Mouse (Mus musculus): ENCODE data around the gene Slamf6. TPM values are rescaled to one million over a fixed set of nuclear protein-coding genes. Genes with fewer than 3 reads are reported as not detected.

Gene Slamf6
- polyA plus RNA-seq, 1 experiment from 2014 or later: not detected

DNA sequence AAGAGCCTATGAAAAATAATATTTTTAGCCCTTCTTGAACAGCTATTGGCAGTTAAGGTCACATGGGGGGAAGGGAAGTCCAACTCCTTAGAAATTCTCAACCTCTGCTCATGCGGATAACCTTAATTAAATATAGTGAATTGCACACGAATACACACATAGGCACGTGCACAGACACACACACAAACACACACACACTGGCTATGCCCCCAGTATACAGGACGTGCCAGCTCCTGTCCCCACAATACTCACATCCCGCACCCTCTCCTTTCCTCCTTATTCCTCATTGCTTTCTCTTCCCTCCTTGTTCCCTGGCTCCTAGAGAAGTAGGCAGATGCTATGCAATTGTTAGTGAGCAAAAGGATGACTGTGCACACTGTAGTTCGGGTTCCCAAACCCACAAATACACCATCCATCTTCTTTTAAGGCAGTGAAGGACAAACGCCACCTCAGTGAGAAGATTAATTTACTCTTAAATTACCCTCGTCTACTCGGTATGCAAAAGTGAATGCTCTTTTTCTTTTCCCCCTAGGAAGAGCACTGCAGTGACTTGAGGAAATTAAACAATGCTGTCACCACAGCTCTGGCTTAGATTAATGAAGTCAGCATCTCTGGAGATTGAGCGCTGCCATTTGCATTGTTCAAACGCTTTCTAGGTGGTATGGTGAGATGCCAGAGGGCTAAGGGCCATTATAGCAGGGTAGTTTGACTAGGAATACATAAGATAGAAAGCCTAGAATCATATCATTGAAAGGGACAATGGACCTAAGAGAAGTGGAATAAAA is 31.0 kb downstream of the Slamf6 start:
- Histone ChIP-seq H3K36me3 (ENCODE audit: control insufficient read depth, insufficient read depth, low read length) (no peaks in the 10 kb centered on the region), H3K4me1 (ENCODE audit: control insufficient read depth, insufficient read depth, low read length) (no peaks in the 10 kb centered on the region), H3K27me3 (ENCODE audit: control insufficient read depth, insufficient read depth, low read length) (no peaks in the 10 kb centered on the region), H3K4me2 (no peak overlapping the region), H3K27ac (ENCODE audit: low read depth, low read length) (no peak overlapping the region), H3K9me3 (ENCODE audit: control insufficient read depth, low read length) (no peaks in the 10 kb centered on the region), H3K9ac (ENCODE audit: low read length) (no peak overlapping the region), H3K4me3 (ENCODE audit: low read depth, low read length) (no peak overlapping the region)
- 83% methylated on average over 11 of the region's 11 CpGs for WGBS
- peak; percentile 72 for DNase-seq (ENCODE audit: low spot score, missing footprints)
- ATAC-seq (ENCODE audit: low FRiP score): no peak

DNA sequence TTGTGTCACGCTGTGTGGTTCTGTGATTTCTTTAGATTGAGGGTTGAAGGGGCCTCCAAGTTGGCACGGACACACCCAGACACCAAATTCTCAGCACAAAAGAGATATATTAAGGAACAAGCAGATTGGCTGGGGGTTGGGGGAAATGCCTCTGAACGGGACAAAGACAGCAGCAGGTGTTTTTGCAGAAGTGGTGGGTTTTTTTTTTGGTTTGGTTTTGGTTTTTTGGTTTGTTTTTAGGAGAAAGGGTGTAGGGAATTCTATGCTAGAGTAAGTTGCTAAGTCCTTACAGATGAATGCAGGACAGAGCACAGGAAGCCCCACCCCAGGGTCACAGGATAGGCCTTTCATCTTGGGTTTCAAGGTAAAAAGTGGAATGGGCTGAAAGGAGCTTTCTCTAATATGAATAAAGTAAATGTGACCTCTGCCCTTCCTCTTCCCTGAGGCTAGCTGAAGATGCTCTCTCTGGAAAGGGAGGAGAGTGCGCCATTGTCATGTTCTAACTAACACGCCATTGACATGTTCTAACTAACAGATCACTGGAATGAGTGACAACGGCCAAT is 31.7 kb downstream of the Slamf6 start:
- H3K9me3 ChIP-seq (ENCODE audit: control insufficient read depth, low read length): no peaks in the 10 kb centered on the region
- 78% methylated on average over 6 of the region's 6 CpGs for WGBS
- no peak for ATAC-seq (ENCODE audit: low FRiP score)
- H3K9ac ChIP-seq (ENCODE audit: low read length): no peak overlapping the region
- DNase-seq (ENCODE audit: low spot score, missing footprints): peak; percentile 45
- no peak overlapping the region for H3K27ac ChIP-seq (ENCODE audit: low read depth, low read length)
- no peaks in the 10 kb centered on the region for H3K27me3 ChIP-seq (ENCODE audit: control insufficient read depth, insufficient read depth, low read length)
- H3K4me2 ChIP-seq: no peak overlapping the region
- H3K4me1 ChIP-seq (ENCODE audit: control insufficient read depth, insufficient read depth, low read length): no peaks in the 10 kb centered on the region
- no peak overlapping the region for H3K4me3 ChIP-seq (ENCODE audit: low read depth, low read length)
- no peaks in the 10 kb centered on the region for H3K36me3 ChIP-seq (ENCODE audit: control insufficient read depth, insufficient read depth, low read length)

DNA sequence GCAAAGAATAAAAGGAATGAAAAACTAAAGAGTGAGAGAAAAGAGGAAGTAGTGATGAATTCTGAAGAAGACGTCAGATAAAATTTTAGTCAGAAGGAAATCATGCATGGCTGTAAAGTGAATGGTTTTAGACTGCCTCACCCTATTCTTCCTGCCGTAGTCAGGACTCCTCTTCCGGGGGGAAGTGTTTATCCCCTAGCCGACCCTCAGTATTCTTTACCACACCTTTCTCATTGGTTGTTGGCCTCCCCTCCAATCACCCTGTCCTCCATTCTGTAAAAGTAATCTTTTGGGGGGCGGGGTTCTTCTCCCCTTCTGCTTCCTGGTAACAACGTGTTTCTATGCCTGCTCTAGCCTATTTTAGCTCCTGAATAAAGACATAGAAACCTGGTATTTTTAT is 37.8 kb downstream of the Slamf6 start:
- H3K9ac ChIP-seq (ENCODE audit: low read length): no peak overlapping the region
- no peaks in the 10 kb centered on the region for H3K36me3 ChIP-seq (ENCODE audit: control insufficient read depth, insufficient read depth, low read length)
- H3K9me3 ChIP-seq (ENCODE audit: control insufficient read depth, low read length): no peaks in the 10 kb centered on the region
- no peaks in the 10 kb centered on the region for H3K27me3 ChIP-seq (ENCODE audit: control insufficient read depth, insufficient read depth, low read length)
- ATAC-seq (ENCODE audit: low FRiP score) (no peak), DNase-seq (ENCODE audit: low spot score, missing footprints) (no peak)
- no peak overlapping the region for H3K27ac ChIP-seq (ENCODE audit: low read depth, low read length)
- 76% methylated on average over 6 of the region's 6 CpGs for WGBS
- no peaks in the 10 kb centered on the region for H3K4me1 ChIP-seq (ENCODE audit: control insufficient read depth, insufficient read depth, low read length)
- no peak overlapping the region for H3K4me3 ChIP-seq (ENCODE audit: low read depth, low read length)
- H3K4me2 ChIP-seq: no peak overlapping the region

DNA sequence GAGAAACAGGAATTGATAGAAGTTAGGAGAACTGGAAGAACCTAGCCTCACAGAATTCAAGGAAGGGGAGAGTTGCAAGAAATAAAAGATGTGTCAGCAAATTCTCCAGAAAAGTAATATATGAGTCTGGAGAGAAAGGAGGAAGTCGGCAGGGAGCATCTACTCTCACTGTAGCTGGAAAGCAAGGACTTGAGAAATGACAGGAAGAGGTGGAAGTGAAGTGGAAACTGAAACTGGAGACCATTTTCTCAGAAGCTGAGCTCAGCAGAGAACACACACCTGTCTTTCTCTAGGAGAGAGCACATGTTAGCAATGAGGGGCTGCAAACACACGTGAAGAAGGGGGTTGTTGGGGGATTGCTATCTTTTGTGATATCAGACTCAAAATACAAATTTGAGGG is 40.1 kb downstream of the Slamf6 start:
- Histone ChIP-seq H3K27me3 (ENCODE audit: control insufficient read depth, insufficient read depth, low read length) (no peaks in the 10 kb centered on the region), H3K27ac (ENCODE audit: low read depth, low read length) (no peak overlapping the region), H3K4me3 (ENCODE audit: low read depth, low read length) (no peak overlapping the region), H3K9me3 (ENCODE audit: control insufficient read depth, low read length) (no peaks in the 10 kb centered on the region), H3K9ac (ENCODE audit: low read length) (no peak overlapping the region), H3K36me3 (ENCODE audit: control insufficient read depth, insufficient read depth, low read length) (no peaks in the 10 kb centered on the region), H3K4me1 (ENCODE audit: control insufficient read depth, insufficient read depth, low read length) (no peaks in the 10 kb centered on the region), H3K4me2 (no peak overlapping the region)
- ATAC-seq (ENCODE audit: low FRiP score) (no peak), DNase-seq (ENCODE audit: low spot score, missing footprints) (no peak)
- WGBS: 89% methylated on average over 2 of the region's 2 CpGs

DNA sequence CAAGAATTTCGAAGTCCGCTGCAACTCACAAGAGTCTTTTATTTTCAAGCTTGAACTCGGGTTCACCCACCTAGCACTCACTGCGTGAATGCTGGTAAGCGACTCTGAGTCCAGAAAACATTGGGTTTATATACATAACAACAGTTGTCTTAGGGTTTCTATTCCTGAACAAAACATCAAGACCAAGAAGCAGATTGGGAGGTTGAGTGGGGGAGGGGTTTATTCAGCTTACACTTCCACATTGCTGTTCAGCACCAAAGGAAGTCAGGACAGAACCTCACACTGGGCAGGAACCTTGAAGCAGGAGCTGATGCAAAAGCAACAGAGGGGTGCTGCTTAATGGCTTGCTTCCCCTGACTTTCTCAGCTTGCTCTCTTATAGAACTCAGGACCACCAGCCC is 43.4 kb downstream of the Slamf6 start:
- WGBS: 91% methylated on average over 5 of the region's 5 CpGs
- no peaks in the 10 kb centered on the region for H3K36me3 ChIP-seq (ENCODE audit: control insufficient read depth, insufficient read depth, low read length)
- DNase-seq (ENCODE audit: low spot score, missing footprints): peak; percentile 47
- no peak for ATAC-seq (ENCODE audit: low FRiP score)
- H3K4me1 ChIP-seq (ENCODE audit: control insufficient read depth, insufficient read depth, low read length): no peaks in the 10 kb centered on the region
- H3K4me3 ChIP-seq (ENCODE audit: low read depth, low read length): no peak overlapping the region
- no peak overlapping the region for H3K4me2 ChIP-seq
- no peaks in the 10 kb centered on the region for H3K9me3 ChIP-seq (ENCODE audit: control insufficient read depth, low read length)
- no peaks in the 10 kb centered on the region for H3K27me3 ChIP-seq (ENCODE audit: control insufficient read depth, insufficient read depth, low read length)
- no peak overlapping the region for H3K9ac ChIP-seq (ENCODE audit: low read length)
- H3K27ac ChIP-seq (ENCODE audit: low read depth, low read length): no peak overlapping the region

DNA sequence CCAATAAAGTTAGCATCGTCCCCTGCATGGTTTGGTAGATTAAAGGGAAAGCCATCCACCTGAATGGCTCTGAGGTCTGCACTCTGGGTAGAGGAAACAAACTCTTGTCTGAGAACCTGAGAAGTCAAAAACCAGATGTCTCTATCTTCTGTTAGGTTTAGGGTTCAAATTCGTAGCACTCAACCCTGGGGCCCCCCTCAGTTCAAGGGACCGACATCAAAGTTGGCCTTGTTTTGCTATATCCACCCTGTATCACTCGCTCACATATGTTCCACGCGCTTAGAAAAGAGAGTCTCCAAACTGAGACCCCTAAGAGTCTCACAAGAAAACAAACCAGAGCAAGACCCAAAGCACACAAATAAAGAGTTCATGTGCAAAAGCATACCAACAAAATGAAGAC is 44.4 kb downstream of the Slamf6 start:
- no peak overlapping the region for H3K4me3 ChIP-seq (ENCODE audit: low read depth, low read length)
- ATAC-seq (ENCODE audit: low FRiP score) (no peak), DNase-seq (ENCODE audit: low spot score, missing footprints) (peak; percentile 59)
- no peaks in the 10 kb centered on the region for H3K27me3 ChIP-seq (ENCODE audit: control insufficient read depth, insufficient read depth, low read length)
- no peaks in the 10 kb centered on the region for H3K4me1 ChIP-seq (ENCODE audit: control insufficient read depth, insufficient read depth, low read length)
- H3K4me2 ChIP-seq: no peak overlapping the region
- no peak overlapping the region for H3K9ac ChIP-seq (ENCODE audit: low read length)
- H3K27ac ChIP-seq (ENCODE audit: low read depth, low read length): no peak overlapping the region
- no peaks in the 10 kb centered on the region for H3K9me3 ChIP-seq (ENCODE audit: control insufficient read depth, low read length)
- no peaks in the 10 kb centered on the region for H3K36me3 ChIP-seq (ENCODE audit: control insufficient read depth, insufficient read depth, low read length)
- 90% methylated on average over 6 of the region's 6 CpGs for WGBS

DNA sequence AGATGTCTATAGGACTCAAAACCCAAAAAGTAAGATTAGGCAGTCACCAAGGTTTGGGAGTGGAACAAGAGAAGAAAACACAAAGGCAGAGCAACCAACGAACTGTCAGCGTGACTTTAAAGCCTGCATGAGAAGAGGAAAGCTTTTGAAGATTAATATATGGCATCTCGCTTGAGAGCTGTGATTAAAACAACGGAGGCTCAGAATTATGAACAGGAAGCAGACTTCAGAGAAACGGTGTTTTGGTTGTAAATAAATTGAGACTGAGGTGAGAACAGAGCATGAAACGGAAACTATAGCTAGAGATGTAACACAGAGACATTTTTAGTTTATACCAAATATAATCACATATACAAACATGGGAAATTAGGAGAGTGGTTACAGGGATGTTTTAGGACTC is 46.3 kb downstream of the Slamf6 start:
- no peak overlapping the region for H3K27ac ChIP-seq (ENCODE audit: low read depth, low read length)
- no peaks in the 10 kb centered on the region for H3K4me1 ChIP-seq (ENCODE audit: control insufficient read depth, insufficient read depth, low read length)
- DNase-seq (ENCODE audit: low spot score, missing footprints): no peak
- ATAC-seq (ENCODE audit: low FRiP score): no peak
- H3K27me3 ChIP-seq (ENCODE audit: control insufficient read depth, insufficient read depth, low read length): no peaks in the 10 kb centered on the region
- 83% methylated on average over 6 of the region's 6 CpGs for WGBS
- H3K9me3 ChIP-seq (ENCODE audit: control insufficient read depth, low read length): no peaks in the 10 kb centered on the region
- H3K9ac ChIP-seq (ENCODE audit: low read length): no peak overlapping the region
- H3K4me2 ChIP-seq: no peak overlapping the region
- H3K36me3 ChIP-seq (ENCODE audit: control insufficient read depth, insufficient read depth, low read length): no peaks in the 10 kb centered on the region
- no peak overlapping the region for H3K4me3 ChIP-seq (ENCODE audit: low read depth, low read length)

DNA sequence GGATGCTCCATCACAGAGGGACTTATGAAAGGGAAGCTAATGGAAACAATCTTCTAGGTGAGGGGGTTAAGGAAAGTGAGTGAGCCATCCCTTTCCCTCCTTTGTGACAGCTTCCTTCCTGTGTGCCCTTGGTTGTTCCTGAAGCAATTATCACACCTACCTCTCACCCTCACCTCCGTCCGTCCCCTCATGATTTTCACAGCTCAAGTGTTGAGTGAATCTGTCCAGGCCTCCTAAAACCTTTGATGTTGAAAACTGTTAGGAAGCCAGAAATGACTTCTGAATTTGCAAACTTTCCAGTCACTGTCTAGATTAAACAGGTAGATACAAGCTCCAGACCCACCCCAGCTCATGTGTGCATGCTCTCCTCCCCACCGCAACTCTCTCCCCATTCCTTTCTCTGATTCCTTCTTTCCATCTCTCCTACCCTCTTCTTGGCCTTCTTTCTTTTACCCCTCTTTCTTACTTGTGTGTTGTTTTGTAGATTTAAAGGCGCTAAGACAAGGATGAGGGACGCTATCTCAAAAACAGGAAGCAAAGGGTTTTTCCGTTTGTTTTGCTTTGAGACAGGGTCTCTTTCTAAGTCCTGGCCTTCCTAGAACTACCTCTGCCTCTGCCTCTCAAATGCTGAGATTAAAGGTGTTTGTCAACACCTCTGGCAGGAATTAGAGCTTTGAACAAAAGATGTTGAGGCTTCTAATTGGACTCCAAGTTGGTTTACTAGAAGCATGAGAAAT is 48.9 kb downstream of the Slamf6 start:
- no peaks in the 10 kb centered on the region for H3K27me3 ChIP-seq (ENCODE audit: control insufficient read depth, insufficient read depth, low read length)
- no peak overlapping the region for H3K27ac ChIP-seq (ENCODE audit: low read depth, low read length)
- no peaks in the 10 kb centered on the region for H3K9me3 ChIP-seq (ENCODE audit: control insufficient read depth, low read length)
- DNase-seq (ENCODE audit: low spot score, missing footprints) (peak; percentile 53), ATAC-seq (ENCODE audit: low FRiP score) (no peak)
- 91% methylated on average over 6 of the region's 6 CpGs for WGBS
- H3K4me1 ChIP-seq (ENCODE audit: control insufficient read depth, insufficient read depth, low read length): peaks cover 3% of the 10 kb centered on the region
- H3K4me2 ChIP-seq: no peak overlapping the region
- H3K9ac ChIP-seq (ENCODE audit: low read length): no peak overlapping the region
- no peaks in the 10 kb centered on the region for H3K36me3 ChIP-seq (ENCODE audit: control insufficient read depth, insufficient read depth, low read length)
- no peak overlapping the region for H3K4me3 ChIP-seq (ENCODE audit: low read depth, low read length)

DNA sequence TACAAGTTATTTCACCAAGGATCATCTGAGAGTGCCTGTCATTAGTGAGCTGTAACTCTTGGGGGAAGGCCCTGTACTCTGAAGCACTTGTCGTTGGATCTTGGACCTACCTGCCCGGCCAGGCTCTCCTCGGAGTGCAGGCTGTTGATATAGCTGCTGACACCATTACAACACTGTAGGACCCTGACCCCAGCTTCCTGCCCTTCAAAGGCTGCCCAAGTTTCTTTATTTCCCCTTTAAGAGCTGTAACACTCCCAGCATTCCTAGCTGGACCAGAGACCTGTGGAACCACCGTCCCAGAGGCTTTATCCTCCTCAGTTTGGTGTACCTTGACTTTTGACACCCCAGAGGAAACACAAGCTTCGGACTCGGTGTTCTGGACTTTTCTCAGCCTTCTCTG is 51.9 kb downstream of the Slamf6 start:
- WGBS: 91% methylated on average over 6 of the region's 6 CpGs
- Histone ChIP-seq H3K27me3 (ENCODE audit: control insufficient read depth, insufficient read depth, low read length) (no peaks in the 10 kb centered on the region), H3K36me3 (ENCODE audit: control insufficient read depth, insufficient read depth, low read length) (no peaks in the 10 kb centered on the region), H3K9ac (ENCODE audit: low read length) (no peak overlapping the region), H3K4me1 (ENCODE audit: control insufficient read depth, insufficient read depth, low read length) (peaks cover 4% of the 10 kb centered on the region), H3K4me2 (no peak overlapping the region), H3K9me3 (ENCODE audit: control insufficient read depth, low read length) (no peaks in the 10 kb centered on the region), H3K27ac (ENCODE audit: low read depth, low read length) (no peak overlapping the region), H3K4me3 (ENCODE audit: low read depth, low read length) (no peak overlapping the region)
- ATAC-seq (ENCODE audit: low FRiP score) (no peak), DNase-seq (ENCODE audit: low spot score, missing footprints) (peak; percentile 8)
